ENCODE assay signal across 14 mouse cellular contexts in genomic region chr16:14352234-14352633, GRCm38 (mm10).
"Had no signal": no experiment of that assay in that cellular context is flagged by ENCODE, and none has a peak within 500 bp of the region (broad histone marks: within the 10 kb centered on the region; RNA-seq: fewer than 3 reads in every experiment).

No protein-coding gene starts in this region.

- DNase-seq: kidney, adult 18-20 months; kidney, postnatal 10 days; kidney, postnatal 4 days; left cerebral cortex, postnatal 4 days; lung, postnatal 14 days; midbrain, embryonic 14.5 days; right cerebral cortex, adult 18-20 months; right cerebral cortex, postnatal 25 days; thymus, postnatal 36 days had no signal

- H3K27ac ChIP-seq: layer of hippocampus, adult 2 months; limb, embryonic 13.5 days; lung, embryonic 15.5 days; neural tube, embryonic 15.5 days had no signal

- H3K36me3 ChIP-seq: limb, embryonic 13.5 days; lung, embryonic 15.5 days; neural tube, embryonic 15.5 days had no signal

- H3K4me1 ChIP-seq: limb, embryonic 13.5 days; lung, embryonic 15.5 days; neural tube, embryonic 15.5 days had no signal

- H3K9me3 ChIP-seq: limb, embryonic 13.5 days; lung, embryonic 15.5 days; neural tube, embryonic 15.5 days had no signal

- ATAC-seq: inflammation-experienced regulatory T-cells, adult 6 months had no signal

- H3K9ac ChIP-seq: limb, embryonic 13.5 days; lung, embryonic 15.5 days; neural tube, embryonic 15.5 days had no signal

- H3K4me3 ChIP-seq: layer of hippocampus, adult 2 months; limb, embryonic 13.5 days; lung, embryonic 15.5 days; neural tube, embryonic 15.5 days had no signal

- H3K4me2 ChIP-seq: limb, embryonic 13.5 days; lung, embryonic 15.5 days; neural tube, embryonic 15.5 days had no signal

- H3K27me3 ChIP-seq: limb, embryonic 13.5 days; lung, embryonic 15.5 days; neural tube, embryonic 15.5 days had no signal
